Mouse (Mus musculus) megakaryocyte, adult 5-6 weeks (primary cell): ENCODE results near the gene Sult5a1. TPM values are rescaled to one million over a fixed set of nuclear protein-coding genes. Genes with fewer than 3 reads are reported as not detected.
"Not testable (repeated sequence)": the region's sequence is repeated elsewhere in the genome, so short reads cannot be mapped to it uniquely, and the experiment has no call there.

ENCODE experiments used
- ATAC-seq: 2 replicates; pipeline ENCODE4 v1.8.0; 2016; ENCODE audit warnings: mild to moderate bottlenecking, inconsistent platforms; ENCODE audit not compliant: poor library complexity, severe bottlenecking
- total RNA-seq, 2 experiments: library from RNA; stranded (forward) in 1 of 2; stranded (reverse) in 1 of 2; fragments of 153-499, 151-499 nt in 1 of 2; fragments of 221-1000, 200-1000 nt in 1 of 2; gene quantifications; 2 replicates each; pipeline versions ENCODE4 v1.2.3 to v1.2.4; 2015 to 2017

The Sult5a1 gene
- not detected in 2 replicates for total RNA-seq (2015)
- total RNA-seq (2017), result not detected in 2 replicates

DNA sequence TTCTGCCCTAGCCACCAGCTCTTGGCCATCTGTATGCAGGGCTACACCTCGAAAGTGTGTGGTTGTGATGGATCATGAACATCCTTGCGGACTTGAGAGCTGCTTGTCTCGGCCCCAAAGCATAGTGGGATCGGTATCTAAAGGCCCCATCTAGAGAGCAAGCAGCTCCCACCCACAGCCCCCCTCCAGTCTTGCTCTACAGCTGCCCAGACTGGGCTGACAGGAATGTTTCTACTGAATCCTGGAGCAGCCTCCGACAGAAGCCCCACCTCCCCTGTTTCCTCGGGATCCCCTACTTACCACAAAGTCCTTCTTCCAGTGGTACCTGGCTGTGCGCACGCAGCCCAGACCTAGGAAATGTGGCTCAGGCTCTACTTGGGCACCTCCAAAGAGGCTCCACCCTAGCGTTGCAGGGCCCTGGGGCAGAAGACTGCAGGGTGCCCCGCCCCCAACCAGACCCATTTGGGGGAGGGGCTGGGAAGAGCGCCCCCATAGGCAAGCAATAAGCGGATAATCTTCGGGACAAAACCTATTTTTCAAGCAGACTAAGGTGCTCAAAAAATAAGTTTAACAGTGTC is at the start of gene Sult5a1:
Sult5a1 (minus strand) TSS at position 428 of the 578 bp plus-strand sequence.
- ATAC-seq, result no peak

GRCm38 (mm10) chr8:123203571-123203970 is 45.5 kb upstream of the Sult5a1 start:
- ATAC-seq, result peak; percentile 54

DNA sequence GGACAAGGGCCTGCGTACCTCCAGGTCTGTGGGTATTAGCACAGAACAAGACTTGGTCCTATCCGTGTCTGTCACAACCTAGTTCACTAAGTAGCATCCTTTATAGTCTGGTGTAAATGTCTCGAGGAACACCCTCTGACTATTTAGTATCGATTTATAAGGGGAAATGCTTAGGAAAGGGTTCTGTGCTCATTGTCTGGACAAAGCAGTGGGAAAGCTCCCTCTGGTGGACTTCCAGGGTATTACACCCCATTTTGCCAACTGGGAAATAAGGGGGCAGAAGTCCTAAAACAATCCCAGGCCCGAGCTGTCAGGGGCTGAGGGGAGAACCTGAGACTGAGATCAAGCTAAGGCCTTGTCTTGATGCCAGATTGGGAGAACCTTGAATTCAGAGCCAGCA is 44.2 kb upstream of the Sult5a1 start:
- peak; percentile 70 for ATAC-seq

GRCm38 (mm10) chr8:123199864-123200263 is 41.7 kb upstream of the Sult5a1 start:
- no peak for ATAC-seq

GRCm38 (mm10) chr8:123197016-123197415 is 38.9 kb upstream of the Sult5a1 start:
- not testable (repeated sequence) for ATAC-seq

- ATAC-seq, result no peak
Observed at GRCm38 (mm10) chr8:123193771-123194170, 35.7 kb upstream of the Sult5a1 start.

GRCm38 (mm10) chr8:123191908-123192307 is 33.8 kb upstream of the Sult5a1 start:
- no peak for ATAC-seq

DNA sequence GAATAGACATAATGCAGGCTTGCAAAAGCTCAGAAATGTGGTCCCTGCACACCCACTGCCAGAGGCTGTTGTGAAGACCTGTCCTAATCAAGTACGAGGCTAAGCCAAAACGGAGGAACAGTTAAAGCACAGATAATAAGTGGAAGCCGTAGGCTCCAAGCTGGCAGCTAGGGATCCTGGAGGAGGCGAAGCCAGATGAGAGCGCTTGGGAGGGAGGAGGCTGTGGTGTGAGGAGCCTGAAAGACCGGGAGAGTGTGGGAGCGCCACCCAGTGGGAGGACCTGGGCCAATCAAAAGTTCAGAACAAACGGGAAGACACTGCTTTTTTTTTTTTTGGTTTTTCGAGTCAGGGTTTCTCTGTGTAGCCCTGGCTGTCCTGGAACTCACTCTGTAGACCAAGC is 32.6 kb upstream of the Sult5a1 start:
- peak; percentile 70 for ATAC-seq

- no peak for ATAC-seq
Observed at GRCm38 (mm10) chr8:123188841-123189240, 30.7 kb upstream of the Sult5a1 start.

GRCm38 (mm10) chr8:123188006-123188405 is 29.9 kb upstream of the Sult5a1 start:
- no peak for ATAC-seq

DNA sequence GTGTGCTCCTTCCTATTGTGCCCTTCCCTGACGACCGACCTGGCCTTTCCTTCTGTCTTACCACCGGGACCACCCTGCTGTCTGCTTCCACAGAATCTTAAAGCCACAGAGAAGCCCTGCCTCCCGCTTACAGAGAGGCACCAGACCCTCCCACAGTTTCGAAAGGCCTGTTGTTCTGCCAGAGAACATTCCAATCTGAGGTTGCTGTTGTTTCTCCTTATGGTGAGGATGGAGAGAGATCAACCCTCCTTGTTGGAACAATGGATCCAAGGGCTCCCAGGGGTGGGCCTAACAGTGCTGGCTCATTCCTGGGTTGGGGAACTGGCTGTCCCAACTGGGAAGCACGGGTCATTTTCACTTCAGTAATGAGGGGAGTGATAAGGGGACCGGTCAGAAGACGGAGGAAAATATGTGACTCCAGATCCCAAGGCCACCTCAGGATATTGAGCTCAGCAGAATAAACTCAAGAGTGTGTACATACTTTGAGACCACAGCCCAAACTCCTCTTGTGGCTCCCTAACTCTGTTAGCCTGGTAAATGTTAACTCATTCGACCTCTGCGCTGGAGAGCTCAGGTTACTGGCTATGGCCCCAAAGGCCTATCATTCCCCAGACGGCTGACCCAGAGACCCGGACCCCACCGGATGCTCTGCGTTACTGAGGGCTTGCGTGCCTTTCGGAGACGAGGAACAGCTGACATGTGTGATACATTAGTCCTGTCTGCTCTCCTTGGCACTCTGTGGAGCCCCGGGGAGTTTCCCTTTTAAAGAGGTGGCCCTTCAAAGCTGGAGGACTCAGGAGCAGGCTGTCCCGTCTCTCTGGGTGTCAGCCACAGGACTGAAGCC is 27.7 kb upstream of the Sult5a1 start, which contains the start of gene Dpep1:
Dpep1 (plus strand) TSS at position 677 of the 844 bp plus-strand sequence.
- no peak for ATAC-seq

GRCm38 (mm10) chr8:123181391-123181790 is 23.3 kb upstream of the Sult5a1 start:
- no peak for ATAC-seq

GRCm38 (mm10) chr8:123156070-123156773 is 1.9 kb downstream of the Sult5a1 start:
- no peak for ATAC-seq

DNA sequence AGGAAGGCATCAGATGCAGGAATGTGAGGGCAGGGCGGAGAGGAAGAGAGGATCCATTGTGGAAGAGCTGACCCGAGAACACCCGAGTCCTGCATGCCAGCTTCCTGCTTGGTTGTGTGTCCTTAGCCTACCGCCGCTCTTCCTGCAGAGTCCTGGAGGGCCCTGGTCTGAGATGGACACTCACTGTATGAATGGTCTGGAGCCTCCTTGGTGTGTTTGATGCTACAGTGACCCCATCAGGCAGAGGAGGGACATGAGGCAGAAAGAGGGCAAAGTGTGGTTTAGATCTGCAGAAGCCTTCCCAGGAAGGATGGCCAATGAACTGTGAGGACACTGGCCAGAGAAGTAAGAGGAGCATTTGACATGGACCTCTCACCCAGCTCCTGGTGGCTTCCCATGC is 2.9 kb downstream of the Sult5a1 start:
- ATAC-seq, result no peak

GRCm38 (mm10) chr8:123150737-123151171 is 7.4 kb downstream of the Sult5a1 start:
- ATAC-seq, result no peak

GRCm38 (mm10) chr8:123146390-123146789 is 11.7 kb downstream of the Sult5a1 start:
- no peak for ATAC-seq

DNA sequence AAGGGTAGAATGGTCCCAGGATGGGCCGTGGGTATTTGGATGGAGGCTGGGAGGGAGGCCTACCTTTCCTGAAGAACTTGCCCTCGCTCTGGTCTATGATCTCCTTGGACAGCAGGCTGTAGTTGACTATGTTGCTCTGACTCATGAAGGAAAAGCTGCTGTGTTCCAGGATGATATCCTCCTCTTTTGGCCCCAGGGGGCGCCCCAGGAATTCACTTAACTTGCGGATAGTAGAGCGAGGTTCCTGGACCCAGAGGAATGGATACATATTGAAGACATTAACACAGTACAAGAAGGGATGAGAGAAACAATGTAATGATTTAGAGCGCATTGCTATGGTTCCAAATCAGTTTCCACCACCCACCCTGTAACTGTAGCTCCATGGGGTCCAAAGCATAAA is 12.8 kb downstream of the Sult5a1 start:
- ATAC-seq, result no peak

GRCm38 (mm10) chr8:123141741-123142462 is 16.2 kb downstream of the Sult5a1 start:
- ATAC-seq, result no peak

DNA sequence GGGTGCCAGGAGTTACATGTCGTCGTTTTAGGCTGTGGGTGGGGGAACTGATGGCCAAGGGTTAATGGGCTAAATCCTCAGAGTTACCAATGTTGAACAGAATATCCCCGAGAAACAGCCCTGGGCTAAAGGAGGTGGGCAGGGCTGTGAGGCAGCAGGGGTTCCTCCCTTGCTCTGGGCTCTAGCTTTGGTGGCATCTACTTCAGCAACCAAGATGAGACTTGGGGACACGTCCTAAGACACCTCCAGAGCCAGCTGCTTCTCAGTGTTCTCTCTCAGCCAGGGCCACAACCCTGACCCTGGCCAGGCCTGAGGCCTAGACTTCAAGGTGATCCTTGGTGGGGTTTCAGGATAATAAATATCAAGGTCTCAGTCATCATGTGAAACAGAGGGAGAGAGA is 19.4 kb downstream of the Sult5a1 start:
- ATAC-seq, result no peak

GRCm38 (mm10) chr8:123137645-123138077 is 20.5 kb downstream of the Sult5a1 start:
- ATAC-seq, result no peak

- ATAC-seq, result no peak
Observed at GRCm38 (mm10) chr8:123136287-123136686, 21.8 kb downstream of the Sult5a1 start.
